Mouse (Mus musculus) c-Kit-negative CD71-positive TER-119-positive erythroid progenitor cells, embryonic 14.5 days (primary cell): ENCODE measurements at regions not wholly inside any gene's neighbourhood (a gene's known extent, or its start where the extent isn't known, plus 50 kb on each side); places are given as distances from the start of the nearest gene placed in this dataset.

Experiments
- DNase-seq: peaks from one replicate; pipeline ENCODE4 v3.0.0-alpha.2; 2013; ENCODE audit warnings: low read depth, low spot score

GRCm38 (mm10) chr5:118380052-118380421 lies 135.0 kb downstream of the 2410131K14Rik start:
- no peak for DNase-seq

- no peak for DNase-seq
These were observed 135.6 kb downstream of the 2410131K14Rik start for GRCm38 (mm10) chr5:118380422-118381293.

- peak; percentile 31 for DNase-seq
These were observed 136.3 kb downstream of the 2410131K14Rik start for GRCm38 (mm10) chr5:118381294-118381675.

GRCm38 (mm10) chr5:118386126-118386525 lies 141.1 kb downstream of the 2410131K14Rik start:
- no peak for DNase-seq

- DNase-seq, result no peak
These were observed 143.4 kb downstream of the 2410131K14Rik start for GRCm38 (mm10) chr5:118388419-118388818.

- DNase-seq, result no peak
These were observed 145.8 kb downstream of the 2410131K14Rik start for GRCm38 (mm10) chr5:118390691-118391373.

- DNase-seq, result no peak
These were observed 148.0 kb downstream of the 2410131K14Rik start for GRCm38 (mm10) chr5:118392932-118393487.

- DNase-seq, result peak; percentile 41
These were observed 149.0 kb downstream of the 2410131K14Rik start for GRCm38 (mm10) chr5:118394051-118394450.

- no peak for DNase-seq
These were observed 151.1 kb downstream of the 2410131K14Rik start for GRCm38 (mm10) chr5:118396004-118396725.

GRCm38 (mm10) chr5:118400926-118401325 lies 155.9 kb downstream of the 2410131K14Rik start:
- DNase-seq, result no peak

GRCm38 (mm10) chr5:118404398-118404797 lies 156.1 kb upstream of the Med13l start:
- DNase-seq, result no peak

GRCm38 (mm10) chr5:118405421-118405820 lies 155.1 kb upstream of the Med13l start:
- DNase-seq, result no peak

GRCm38 (mm10) chr5:118407451-118407850 lies 153.0 kb upstream of the Med13l start:
- no peak for DNase-seq

GRCm38 (mm10) chr5:118407973-118408372 lies 152.5 kb upstream of the Med13l start:
- DNase-seq, result no peak

GRCm38 (mm10) chr5:118408826-118409225 lies 151.7 kb upstream of the Med13l start:
- DNase-seq, result no peak

GRCm38 (mm10) chr5:118413428-118414282 lies 146.8 kb upstream of the Med13l start:
- peak; percentile 53 for DNase-seq

GRCm38 (mm10) chr5:118419344-118420037 lies 141.0 kb upstream of the Med13l start:
- DNase-seq, result peak; percentile 60

GRCm38 (mm10) chr5:118421884-118422821 lies 138.3 kb upstream of the Med13l start:
- no peak for DNase-seq

- DNase-seq, result no peak
These were observed 136.3 kb upstream of the Med13l start for GRCm38 (mm10) chr5:118424177-118424576.
